Mouse (Mus musculus): ENCODE results near the gene Gm17455. TPM values are rescaled to one million over a fixed set of nuclear protein-coding genes. Genes with fewer than 3 reads are reported as not detected.

Gene Gm17455
- total RNA-seq (2021): 1 to 10 TPM in 1 of 2 experiments, under 1 TPM in 1; 0.34 to 1.2 TPM

DNA sequence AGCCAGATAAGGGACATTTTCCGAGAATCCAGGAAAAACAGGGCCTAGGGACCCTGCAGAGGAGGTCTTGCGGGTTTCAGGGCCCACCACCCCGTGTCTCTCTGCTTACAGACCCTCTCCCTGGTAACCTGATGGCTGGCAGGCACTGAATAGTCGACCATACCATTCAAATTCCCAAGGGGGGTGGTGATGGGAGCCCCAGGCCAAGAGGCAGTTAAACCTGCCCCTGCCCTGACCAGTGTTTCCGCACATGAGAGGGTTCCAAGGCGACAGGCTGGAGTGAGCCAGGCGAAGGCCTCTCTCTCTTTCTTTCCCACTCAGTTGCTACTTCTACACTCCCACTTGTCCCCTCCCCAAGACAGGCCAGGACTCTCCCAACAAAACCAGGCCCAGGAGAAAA, at the start of gene Gm17455:
Gene Gm17455 (plus strand): TSS at position 278 of the 400 bp plus-strand sequence.
- no peak for DNase-seq (ENCODE audit: extremely low spot score in 1 of 2, low spot score in 1 of 2)

GRCm38 (mm10) chr10:60350077-60350804, 49.3 kb upstream of the Gm17455 start:
- DNase-seq (ENCODE audit: extremely low spot score in 1 of 2, low spot score in 1 of 2): no peak

- peak; percentile 42 to 76 for DNase-seq (ENCODE audit: extremely low spot score in 1 of 2, low spot score in 1 of 2)
These were observed 48.7 kb upstream of the Gm17455 start for GRCm38 (mm10) chr10:60350805-60351167.

DNA sequence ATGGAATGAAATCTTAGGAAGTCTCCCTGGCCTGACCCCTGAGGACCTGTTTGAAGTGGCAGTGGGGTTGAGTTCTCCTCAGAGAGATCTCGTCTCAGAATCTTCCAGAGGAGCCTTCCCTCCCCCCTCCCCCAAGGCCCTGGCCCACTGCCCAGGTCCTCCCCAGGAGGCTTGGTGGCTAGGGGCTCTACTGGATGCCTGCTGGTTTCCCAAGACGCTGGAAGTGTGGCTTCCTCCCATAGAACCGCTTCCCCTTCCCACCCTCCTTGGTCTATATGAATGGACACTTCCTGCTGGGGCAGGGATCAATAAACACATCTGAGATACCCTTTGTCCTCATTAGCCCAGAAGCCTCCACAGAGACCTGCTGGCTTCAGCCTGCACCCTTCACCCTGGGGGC, 48.3 kb upstream of the Gm17455 start:
- DNase-seq (ENCODE audit: extremely low spot score in 1 of 2, low spot score in 1 of 2): no peak

- DNase-seq (ENCODE audit: extremely low spot score in 1 of 2, low spot score in 1 of 2): no peak
These were observed 47.6 kb upstream of the Gm17455 start for GRCm38 (mm10) chr10:60351761-60352455.

GRCm38 (mm10) chr10:60353241-60354002, 46.1 kb upstream of the Gm17455 start:
- no peak for DNase-seq (ENCODE audit: extremely low spot score in 1 of 2, low spot score in 1 of 2)

- no peak for DNase-seq (ENCODE audit: extremely low spot score in 1 of 2, low spot score in 1 of 2)
These were observed 45.6 kb upstream of the Gm17455 start for GRCm38 (mm10) chr10:60354003-60354325.

- DNase-seq (ENCODE audit: extremely low spot score in 1 of 2, low spot score in 1 of 2): no peak
These were observed 44.4 kb upstream of the Gm17455 start for GRCm38 (mm10) chr10:60354881-60355677.

- DNase-seq (ENCODE audit: extremely low spot score in 1 of 2, low spot score in 1 of 2): no peak
These were observed 42.1 kb upstream of the Gm17455 start for GRCm38 (mm10) chr10:60357441-60357840.

DNA sequence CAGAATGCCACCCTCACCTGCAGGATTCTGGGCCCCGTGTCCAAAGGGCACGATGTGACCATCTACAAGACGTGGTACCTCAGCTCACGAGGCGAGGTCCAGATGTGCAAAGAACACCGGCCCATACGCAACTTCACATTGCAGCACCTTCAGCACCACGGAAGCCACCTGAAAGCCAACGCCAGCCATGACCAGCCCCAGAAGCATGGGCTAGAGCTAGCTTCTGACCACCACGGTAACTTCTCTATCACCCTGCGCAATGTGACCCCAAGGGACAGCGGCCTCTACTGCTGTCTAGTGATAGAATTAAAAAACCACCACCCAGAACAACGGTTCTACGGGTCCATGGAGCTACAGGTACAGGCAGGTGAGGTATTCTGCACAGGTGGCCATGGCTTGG, 41.6 kb upstream of the Gm17455 start:
- DNase-seq (ENCODE audit: extremely low spot score in 1 of 2, low spot score in 1 of 2): no peak

- DNase-seq (ENCODE audit: extremely low spot score in 1 of 2, low spot score in 1 of 2): no peak
These were observed 40.8 kb upstream of the Gm17455 start for GRCm38 (mm10) chr10:60358776-60359175.

- DNase-seq (ENCODE audit: extremely low spot score in 1 of 2, low spot score in 1 of 2): no peak
These were observed 37.8 kb upstream of the Gm17455 start for GRCm38 (mm10) chr10:60361615-60362309.

GRCm38 (mm10) chr10:60362310-60362628, 37.3 kb upstream of the Gm17455 start:
- no peak for DNase-seq (ENCODE audit: extremely low spot score in 1 of 2, low spot score in 1 of 2)

DNA sequence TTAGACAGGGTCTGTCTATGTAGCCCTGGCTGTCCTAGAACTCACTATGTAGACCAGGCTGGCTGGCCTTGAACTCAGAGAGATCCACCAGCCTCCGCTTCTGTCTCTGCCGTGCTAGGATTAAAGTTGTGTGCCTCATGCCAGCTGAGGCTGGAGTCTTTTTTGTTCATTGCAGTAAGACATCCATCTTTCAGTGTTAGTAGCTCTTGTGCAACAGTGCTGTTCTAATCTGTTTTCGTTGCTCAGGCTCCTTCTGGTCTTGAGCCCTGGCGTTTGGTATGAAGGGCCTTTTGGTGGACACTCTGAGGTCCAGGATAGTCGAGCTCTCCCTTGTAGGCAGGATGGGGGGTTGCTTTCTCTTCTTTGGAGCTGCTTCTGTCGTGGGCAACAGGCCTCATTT, 36.1 kb upstream of the Gm17455 start:
- DNase-seq (ENCODE audit: extremely low spot score in 1 of 2, low spot score in 1 of 2): no peak

GRCm38 (mm10) chr10:60367145-60367544, 32.4 kb upstream of the Gm17455 start:
- no peak for DNase-seq (ENCODE audit: extremely low spot score in 1 of 2, low spot score in 1 of 2)

DNA sequence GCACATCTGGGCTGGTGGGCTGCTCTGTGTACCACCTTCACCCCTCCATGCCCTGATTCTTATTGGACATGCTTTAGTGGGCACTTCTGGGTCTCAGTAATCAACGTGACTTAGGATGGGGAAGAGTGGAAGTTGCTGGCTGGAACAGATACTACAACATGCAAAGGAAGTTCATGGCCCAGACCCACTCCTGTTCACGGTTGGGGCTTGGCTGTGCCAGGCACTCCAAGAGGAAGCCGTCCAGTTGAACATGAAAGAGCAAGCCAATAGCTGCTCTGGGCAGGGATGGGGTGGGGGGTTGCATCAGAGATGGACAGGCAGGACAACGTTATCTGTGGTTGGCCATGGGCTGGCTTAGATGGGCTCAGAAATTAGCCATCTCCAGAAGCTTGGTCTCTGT, 31.6 kb upstream of the Gm17455 start:
- no peak for DNase-seq (ENCODE audit: extremely low spot score in 1 of 2, low spot score in 1 of 2)

DNA sequence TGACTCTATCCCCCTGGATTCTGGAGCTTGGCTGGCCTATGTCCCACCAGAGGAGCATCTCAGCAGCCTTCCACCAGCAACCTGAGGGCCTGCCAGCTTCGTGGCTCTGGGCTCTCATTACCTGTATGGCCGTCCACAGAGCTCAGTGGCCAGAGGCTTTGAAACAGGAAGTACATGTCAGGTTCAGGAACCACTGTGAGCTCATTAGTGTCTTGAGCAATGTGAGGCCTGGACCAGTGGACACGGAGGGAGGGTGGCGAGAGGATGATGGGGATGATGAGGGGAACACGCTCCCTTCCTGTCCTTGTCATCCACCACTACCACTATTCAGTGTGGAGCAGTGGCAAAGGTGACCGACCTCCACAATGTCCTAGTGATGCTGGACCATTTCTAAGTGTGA, 30.1 kb upstream of the Gm17455 start:
- DNase-seq (ENCODE audit: extremely low spot score in 1 of 2, low spot score in 1 of 2): no peak

- DNase-seq (ENCODE audit: extremely low spot score in 1 of 2, low spot score in 1 of 2): peak in 1 of 2 experiments; percentile 34
These were observed 29.4 kb upstream of the Gm17455 start for GRCm38 (mm10) chr10:60370098-60370497.

GRCm38 (mm10) chr10:60370601-60371061, 28.9 kb upstream of the Gm17455 start:
- DNase-seq (ENCODE audit: extremely low spot score in 1 of 2, low spot score in 1 of 2): no peak

Data from layer of hippocampus, postnatal 25 days (tissue).